Mouse (Mus musculus): ENCODE measurements at regions not wholly inside any gene's neighbourhood (a gene's known extent, or its start where the extent isn't known, plus 50 kb on each side); places are given as distances from the start of the nearest gene placed in this dataset.

- no peak for DNase-seq (ENCODE audit: low spot score)
These were observed 203.0 kb downstream of the Enc1 start for GRCm38 (mm10) chr13:97443731-97444428.

DNA sequence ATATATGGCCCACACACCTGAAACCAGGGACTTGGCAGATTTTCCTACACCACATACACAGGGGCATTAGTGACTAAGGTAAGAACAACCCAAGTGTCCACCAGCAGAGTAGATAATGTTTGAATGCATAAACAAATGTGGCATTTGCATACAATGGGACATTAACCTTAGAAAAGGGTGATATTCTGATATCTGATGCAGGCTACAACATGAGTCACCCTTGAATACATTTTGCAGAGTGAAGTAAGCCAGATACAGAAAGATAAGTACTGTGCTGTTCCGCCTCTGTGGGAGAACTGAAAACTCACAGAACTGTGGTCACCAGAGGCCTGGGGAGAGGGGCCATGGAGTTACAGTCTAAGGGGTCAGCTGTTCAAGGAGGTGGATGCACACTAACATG, 201.9 kb downstream of the Enc1 start:
- no peak for DNase-seq (ENCODE audit: low spot score)

GRCm38 (mm10) chr13:97442283-97442682, 201.4 kb downstream of the Enc1 start:
- no peak for DNase-seq (ENCODE audit: low spot score)

- no peak for DNase-seq (ENCODE audit: low spot score)
These were observed 200.9 kb downstream of the Enc1 start for GRCm38 (mm10) chr13:97441803-97442202.

GRCm38 (mm10) chr13:97439216-97439979, 198.5 kb downstream of the Enc1 start:
- no peak for DNase-seq (ENCODE audit: low spot score)

DNA sequence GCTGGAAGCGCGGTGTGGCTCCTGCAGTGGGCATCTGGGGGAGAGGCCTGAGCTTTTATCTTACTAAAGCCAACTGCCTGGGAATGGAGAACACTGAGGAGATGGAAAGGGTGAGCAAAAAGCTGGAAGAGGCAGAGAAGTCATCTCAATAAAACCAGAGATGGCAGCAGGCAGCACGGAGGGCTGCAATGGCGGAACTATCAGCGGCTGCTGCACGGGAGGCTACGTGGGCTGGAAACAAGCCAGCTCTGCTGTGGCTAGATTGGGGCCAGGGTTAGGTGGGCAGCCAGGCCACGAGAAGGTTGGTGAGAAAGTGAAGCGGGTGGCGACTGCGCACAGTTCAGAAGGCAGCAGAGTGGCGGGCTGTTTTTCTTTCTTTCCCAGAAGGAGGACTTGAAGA, 197.8 kb downstream of the Enc1 start:
- no peak for DNase-seq (ENCODE audit: low spot score)

DNA sequence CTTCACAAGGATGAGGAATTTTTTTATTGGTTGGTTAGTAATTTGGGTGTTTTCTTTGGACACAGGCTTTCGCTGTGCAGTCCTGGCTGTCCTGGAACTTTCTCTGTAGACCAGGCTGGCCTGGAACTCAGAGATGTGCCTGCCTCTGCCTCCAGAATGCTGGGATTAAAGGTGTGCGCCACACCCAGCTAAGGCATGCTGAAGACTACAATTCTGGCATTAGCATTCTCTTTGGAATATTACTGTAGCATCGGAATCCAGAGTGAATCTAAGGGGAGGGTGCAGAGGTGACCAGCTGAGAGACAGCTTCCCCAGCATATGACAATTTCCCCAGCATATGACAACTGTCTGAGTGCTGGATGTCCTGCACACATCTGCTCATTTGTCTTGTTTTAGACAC, 197.4 kb downstream of the Enc1 start:
- DNase-seq (ENCODE audit: low spot score): no peak

- no peak for DNase-seq (ENCODE audit: low spot score)
These were observed 195.9 kb downstream of the Enc1 start for GRCm38 (mm10) chr13:97436719-97437350.

DNA sequence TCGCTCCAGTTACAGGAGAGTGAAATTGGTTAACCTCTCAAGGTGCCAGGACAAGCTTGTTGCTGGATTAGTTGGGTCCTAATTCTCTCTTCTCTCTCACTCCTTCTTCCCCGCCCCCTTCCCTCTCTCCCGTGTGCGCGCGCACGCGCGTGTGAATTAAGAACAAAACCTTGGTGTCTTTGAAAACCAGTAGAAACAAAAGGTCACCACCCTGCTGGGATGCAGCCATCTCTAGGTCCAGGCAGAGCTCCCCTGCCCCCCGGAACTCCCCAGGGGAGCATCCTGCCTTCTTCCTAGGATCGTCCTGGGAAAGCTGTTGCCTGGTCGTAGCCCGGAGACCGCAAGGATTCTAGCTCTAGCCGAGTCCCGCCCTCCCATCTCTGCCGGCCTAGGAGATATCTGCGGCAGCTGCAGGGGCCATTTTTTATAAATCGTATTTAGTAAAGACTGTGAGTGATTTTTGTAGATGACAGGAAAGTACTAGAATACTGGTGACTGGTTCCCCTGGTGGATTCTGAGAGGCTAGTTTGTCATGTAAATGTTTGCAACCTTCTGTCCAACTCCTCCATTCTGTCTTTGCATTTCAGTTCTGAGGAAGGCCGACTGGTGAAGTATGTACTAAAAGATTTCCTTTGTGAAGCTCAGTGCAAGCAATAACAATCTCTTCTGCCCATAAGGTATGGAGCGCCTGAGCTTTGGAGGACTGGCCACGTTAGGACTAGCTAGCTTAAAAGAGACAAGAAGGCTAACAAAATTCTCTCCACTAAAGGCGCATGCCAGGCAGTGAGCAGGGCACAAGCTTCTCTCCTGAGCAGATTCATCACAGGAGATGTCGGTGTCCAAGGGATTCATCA, 195.2 kb downstream of the Enc1 start:
- DNase-seq (ENCODE audit: low spot score): no peak

- no peak for DNase-seq (ENCODE audit: low spot score)
These were observed 194.3 kb downstream of the Enc1 start for GRCm38 (mm10) chr13:97434961-97435864.

- no peak for DNase-seq (ENCODE audit: low spot score)
These were observed 193.3 kb downstream of the Enc1 start for GRCm38 (mm10) chr13:97434167-97434566.

GRCm38 (mm10) chr13:97432627-97433026, 191.7 kb downstream of the Enc1 start:
- DNase-seq (ENCODE audit: low spot score): no peak

GRCm38 (mm10) chr13:97430885-97431284, 190.0 kb downstream of the Enc1 start:
- no peak for DNase-seq (ENCODE audit: low spot score)

DNA sequence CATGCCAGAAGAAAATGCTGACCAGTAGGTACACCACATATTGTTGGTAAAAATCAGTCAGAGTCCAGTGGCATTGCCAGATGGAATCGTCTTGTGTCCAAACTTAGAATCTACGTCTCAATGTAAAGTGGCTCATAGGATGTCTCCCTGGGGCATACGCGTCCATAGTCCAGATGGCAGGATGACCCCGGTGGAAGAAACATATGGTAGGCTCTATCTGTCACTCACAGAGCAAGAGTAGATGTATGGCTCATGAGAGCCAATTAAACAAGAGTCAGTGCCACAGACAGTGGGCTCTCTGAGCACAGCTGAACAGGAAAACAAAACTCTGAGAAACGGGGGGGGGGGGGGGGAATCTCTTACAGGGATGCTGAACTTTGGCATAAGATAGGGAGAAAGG, 187.3 kb downstream of the Enc1 start:
- no peak for DNase-seq (ENCODE audit: low spot score)

GRCm38 (mm10) chr13:97427537-97427936, 186.6 kb downstream of the Enc1 start:
- DNase-seq (ENCODE audit: low spot score): no peak

DNA sequence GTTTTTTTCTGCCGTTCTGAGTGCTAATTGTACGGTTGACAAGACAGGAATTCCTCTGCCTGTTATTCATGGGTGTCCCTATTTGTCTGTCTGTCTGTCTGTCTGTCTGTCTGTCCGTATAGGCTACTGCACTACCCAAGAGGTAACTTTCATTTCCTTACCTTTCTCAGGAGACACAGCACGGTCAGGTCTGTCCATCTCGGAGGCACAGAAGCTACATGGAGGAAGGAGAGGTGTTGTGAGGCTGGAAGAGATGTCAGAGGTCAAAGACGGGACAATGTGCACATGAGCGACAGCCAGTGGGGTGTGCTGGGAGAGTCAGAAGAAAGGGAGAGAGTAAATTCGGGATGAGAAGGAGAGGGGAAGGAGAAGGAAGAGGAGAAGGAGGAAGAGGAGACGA, 184.8 kb downstream of the Enc1 start:
- DNase-seq (ENCODE audit: low spot score): no peak

- no peak for DNase-seq (ENCODE audit: low spot score)
These were observed 183.0 kb downstream of the Enc1 start for GRCm38 (mm10) chr13:97423911-97424310.

- DNase-seq (ENCODE audit: low spot score): no peak
These were observed 182.5 kb downstream of the Enc1 start for GRCm38 (mm10) chr13:97423298-97423817.

DNA sequence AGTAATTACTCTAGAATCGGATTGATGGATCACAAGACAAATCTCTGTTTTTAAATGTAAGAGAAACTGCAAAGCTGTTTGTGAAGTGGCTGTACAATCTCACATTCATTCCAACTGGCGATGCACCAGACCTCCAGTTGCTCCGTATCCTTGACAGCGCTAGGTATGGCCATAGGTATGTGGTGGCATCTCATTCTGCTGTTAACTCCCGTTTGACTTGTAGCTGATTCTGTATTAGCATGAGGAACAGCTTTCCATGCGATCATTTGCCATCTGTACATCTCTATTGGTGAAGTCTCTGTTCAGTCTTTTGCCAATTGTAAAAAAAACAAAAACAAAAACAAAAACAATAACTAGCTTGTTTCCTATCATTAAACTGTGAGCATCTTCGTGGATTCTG, 182.0 kb downstream of the Enc1 start:
- no peak for DNase-seq (ENCODE audit: low spot score)

DNA sequence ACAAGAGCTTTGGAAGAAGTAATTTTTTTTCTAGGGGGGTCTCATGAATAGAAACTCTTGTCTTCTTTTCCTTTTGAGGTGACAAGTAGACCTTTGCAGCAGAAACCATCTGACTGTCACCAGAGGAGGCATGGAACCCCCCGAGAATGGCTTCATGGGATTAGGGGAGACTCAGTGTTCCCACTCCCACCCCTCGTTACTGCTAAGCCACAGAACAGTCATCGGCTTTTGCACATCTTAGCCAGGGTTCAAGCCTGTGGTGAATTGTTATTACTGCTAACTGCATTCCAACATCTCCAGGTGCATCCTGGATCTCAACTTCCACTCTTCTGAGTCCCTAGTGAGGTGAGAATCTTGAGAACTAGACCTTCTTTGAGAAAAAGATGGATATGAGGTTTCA, 180.9 kb downstream of the Enc1 start:
- DNase-seq (ENCODE audit: low spot score): no peak

GRCm38 (mm10) chr13:97420773-97421172, 179.9 kb downstream of the Enc1 start:
- DNase-seq (ENCODE audit: low spot score): no peak
